Mouse (Mus musculus) left cerebral cortex, adult 11 months (tissue): ENCODE measurements around the gene Mcm5.

Experiments used
- DNase-seq: peaks from one replicate; pipeline ENCODE4 v3.0.0; 2022; ENCODE audit warnings: low spot score

Mcm5 gene

GRCm38 (mm10) chr8:75109236-75109967 is at the start of gene Mcm5:
TSS of gene Mcm5 (plus strand) at chr8:75109569.
- DNase-seq: peak; percentile 100

GRCm38 (mm10) chr8:75060022-75060421 is 49.3 kb upstream of the Mcm5 start:
- no peak for DNase-seq

- DNase-seq: no peak
Observed at GRCm38 (mm10) chr8:75060815-75061214, 48.6 kb upstream of the Mcm5 start.

- DNase-seq: no peak
Observed at GRCm38 (mm10) chr8:75063290-75063689, 46.1 kb upstream of the Mcm5 start.

- DNase-seq: no peak
Observed at GRCm38 (mm10) chr8:75064790-75065189, 44.6 kb upstream of the Mcm5 start.

- DNase-seq: no peak
Observed at GRCm38 (mm10) chr8:75067287-75067686, 42.1 kb upstream of the Mcm5 start.

GRCm38 (mm10) chr8:75070297-75070696 is 39.1 kb upstream of the Mcm5 start:
- no peak for DNase-seq

GRCm38 (mm10) chr8:75071627-75072346 is 37.6 kb upstream of the Mcm5 start:
- peak; percentile 66 for DNase-seq

- DNase-seq: no peak
Observed at GRCm38 (mm10) chr8:75074876-75075275, 34.5 kb upstream of the Mcm5 start.

- no peak for DNase-seq
Observed at GRCm38 (mm10) chr8:75078215-75078614, 31.2 kb upstream of the Mcm5 start.

- DNase-seq: no peak
Observed at GRCm38 (mm10) chr8:75078851-75079250, 30.5 kb upstream of the Mcm5 start.

GRCm38 (mm10) chr8:75081364-75082040 is 27.9 kb upstream of the Mcm5 start:
- DNase-seq: no peak

GRCm38 (mm10) chr8:75082181-75082805 is 27.1 kb upstream of the Mcm5 start:
- no peak for DNase-seq

- peak; percentile 79 for DNase-seq
Observed at GRCm38 (mm10) chr8:75083846-75084245, 25.5 kb upstream of the Mcm5 start.

GRCm38 (mm10) chr8:75084382-75085064 is 24.8 kb upstream of the Mcm5 start:
- no peak for DNase-seq

GRCm38 (mm10) chr8:75086002-75086401 is 23.4 kb upstream of the Mcm5 start:
- DNase-seq: no peak

GRCm38 (mm10) chr8:75087127-75087526 is 22.2 kb upstream of the Mcm5 start:
- DNase-seq: no peak

GRCm38 (mm10) chr8:75088989-75089881 is 20.1 kb upstream of the Mcm5 start:
- DNase-seq: peak; percentile 81

- DNase-seq: no peak
Observed at GRCm38 (mm10) chr8:75090781-75091365, 18.5 kb upstream of the Mcm5 start.

GRCm38 (mm10) chr8:75093399-75094156 is 15.8 kb upstream of the Mcm5 start, which contains the start of gene Hmox1:
TSS of gene Hmox1 (plus strand) at chr8:75093621.
- DNase-seq: peak; percentile 83
